Mouse (Mus musculus) MEL (cell line): Measurements from ENCODE around the gene Ctnnb1. TPM values are rescaled to one million over a fixed set of nuclear protein-coding genes. Genes with fewer than 3 reads are reported as not detected.

Experiments used
- DNase-seq: peaks from one replicate; pipeline ENCODE4 v3.0.0; 2011; ENCODE audit warnings: low read depth, low spot score
- H3K27ac ChIP-seq: 2 replicates; pipeline ENCODE4 v1.5.1; 2012; ENCODE audit warnings: low read depth, mild to moderate bottlenecking, control low read depth, low read length, moderate library complexity; ENCODE audit not compliant: control insufficient read depth
- H3K27me3 ChIP-seq, 2 experiments: fragments of 150-350 bp in 1 of 2; sonication (generic) in 1 of 2; 2 replicates each; pipeline ENCODE4 v1.6.1; 2012; ENCODE audit warnings: low read length in 2 of 2, mild to moderate bottlenecking in 2 of 2, improper control_type of control experiment in 1 of 2, moderate library complexity in 1 of 2; ENCODE audit not compliant: insufficient read depth in 2 of 2, control insufficient read depth in 1 of 2
- H3K36me3 ChIP-seq, 2 experiments: 2 replicates each; pipeline ENCODE4 v1.6.1; 2012 to 2014; ENCODE audit warnings: low read length in 2 of 2, improper control_type of control experiment in 1 of 2, inconsistent platforms in 1 of 2, mild to moderate bottlenecking in 1 of 2; ENCODE audit not compliant: insufficient read depth in 2 of 2, control insufficient read depth in 1 of 2
- H3K4me1 ChIP-seq, 2 experiments: fragments of 150-350 bp in 1 of 2; sonication (generic) in 1 of 2; 2 replicates each; pipeline ENCODE4 v1.6.1; 2012; ENCODE audit warnings: low read length in 2 of 2, improper control_type of control experiment in 1 of 2, mild to moderate bottlenecking in 1 of 2; ENCODE audit not compliant: insufficient read depth in 2 of 2, control insufficient read depth in 1 of 2
- H3K4me3 ChIP-seq, 2 experiments: fragments of 150-350 bp in 1 of 2; sonication (generic) in 1 of 2; 2 replicates each; pipeline ENCODE4 v1.5.1; 2012; ENCODE audit warnings: low read depth in 2 of 2, low read length in 2 of 2, mild to moderate bottlenecking in 2 of 2, moderate library complexity in 2 of 2, control low read depth in 1 of 2, improper control_type of control experiment in 1 of 2; ENCODE audit not compliant: control insufficient read depth in 1 of 2, insufficient read depth in 1 of 2
- H3K79me2 ChIP-seq: 2 replicates; pipeline ENCODE4 v1.6.1; 2012; ENCODE audit warnings: mild to moderate bottlenecking, low read length, moderate library complexity; ENCODE audit not compliant: control insufficient read depth, poor library complexity, insufficient read depth
- H3K9ac ChIP-seq: 2 replicates; pipeline ENCODE4 v1.6.1; 2012; ENCODE audit warnings: low read depth, mild to moderate bottlenecking, control low read depth, low read length, moderate library complexity; ENCODE audit not compliant: control insufficient read depth, poor library complexity, severe bottlenecking
- H3K9me3 ChIP-seq: fragments of 150-350 bp; sonication (generic); replicated peaks from 2 replicates; pipeline ENCODE4 v1.6.1; 2012; ENCODE audit warnings: mild to moderate bottlenecking, low read length, improper control_type of control experiment, moderate library complexity; ENCODE audit not compliant: insufficient read depth
- CHD1 ChIP-seq: IDR thresholded peaks from 2 replicates; pipeline ENCODE4 v1.6.1; 2012; ENCODE audit warnings: low read depth, mild to moderate bottlenecking, inconsistent platforms, low read length, improper control_type of control experiment
- CHD2 ChIP-seq: IDR thresholded peaks from 2 replicates; pipeline ENCODE4 v1.6.1; 2011; ENCODE audit warnings: low read length, improper control_type of control experiment
- ELF1 ChIP-seq: IDR thresholded peaks from 2 replicates; pipeline ENCODE4 v1.6.1; 2014; ENCODE audit warnings: low read depth, mild to moderate bottlenecking, inconsistent platforms, low read length, improper control_type of control experiment, moderate library complexity
- EP300 ChIP-seq, 2 experiments: IDR thresholded peaks; 2 replicates each; pipeline ENCODE4 v1.6.1; 2011; ENCODE audit warnings: improper control_type of control experiment in 2 of 2, low read length in 2 of 2, low read depth in 1 of 2, mild to moderate bottlenecking in 1 of 2
- ETS1 ChIP-seq: IDR thresholded peaks from 2 replicates; pipeline ENCODE4 v1.6.1; 2012; ENCODE audit warnings: low read depth, mild to moderate bottlenecking, inconsistent platforms, low read length, improper control_type of control experiment, moderate library complexity
- GATA1 ChIP-seq: IDR thresholded peaks from 2 replicates; pipeline ENCODE4 v1.6.1; 2011; ENCODE audit warnings: low read depth, low read length, improper control_type of control experiment
- JUND ChIP-seq: IDR thresholded peaks from 2 replicates; pipeline ENCODE4 v1.6.1; 2011; ENCODE audit warnings: low read depth, mild to moderate bottlenecking, improper control_type of control experiment, low read length
- MAX ChIP-seq: IDR thresholded peaks from 2 replicates; pipeline ENCODE4 v1.6.1; 2011; ENCODE audit warnings: low read length, improper control_type of control experiment
- MAZ ChIP-seq: IDR thresholded peaks from 2 replicates; pipeline ENCODE4 v1.6.1; 2012; ENCODE audit warnings: low read depth, mild to moderate bottlenecking, inconsistent platforms, low read length, improper control_type of control experiment
- MEF2A ChIP-seq: IDR thresholded peaks from 2 replicates; pipeline ENCODE4 v1.6.1; 2014; ENCODE audit warnings: low read depth, mild to moderate bottlenecking, inconsistent platforms, low read length, improper control_type of control experiment; ENCODE audit not compliant: poor library complexity, insufficient replicate concordance, severe bottlenecking; ENCODE audit errors: extremely low read depth
- MYB ChIP-seq: IDR thresholded peaks from 2 replicates; pipeline ENCODE4 v1.6.1; 2011; ENCODE audit warnings: mild to moderate bottlenecking, low read depth, low read length, improper control_type of control experiment
- MYC ChIP-seq: IDR thresholded peaks from 2 replicates; pipeline ENCODE4 v1.6.1; 2011; ENCODE audit warnings: low read depth, mild to moderate bottlenecking, low read length, improper control_type of control experiment, moderate library complexity
- NRF1 ChIP-seq: IDR thresholded peaks from 2 replicates; pipeline ENCODE4 v1.6.1; 2014; ENCODE audit warnings: low read depth, mild to moderate bottlenecking, inconsistent platforms, low read length, improper control_type of control experiment, moderate library complexity; ENCODE audit not compliant: poor library complexity, insufficient read depth, severe bottlenecking
- POLR2A ChIP-seq, 2 experiments: IDR thresholded peaks; 2 replicates each; pipeline ENCODE4 v1.6.1; 2011 to 2012; ENCODE audit warnings: low read length in 2 of 2, mild to moderate bottlenecking in 2 of 2, control low read depth in 1 of 2, improper control_type of control experiment in 1 of 2, low read depth in 1 of 2, moderate library complexity in 1 of 2; ENCODE audit not compliant: control insufficient read depth in 1 of 2, insufficient read depth in 1 of 2, poor library complexity in 1 of 2
- RCOR1 ChIP-seq: IDR thresholded peaks from 2 replicates; pipeline ENCODE4 v1.6.1; 2012; ENCODE audit warnings: low read depth, mild to moderate bottlenecking, inconsistent platforms, low read length, improper control_type of control experiment
- SIN3A ChIP-seq: IDR thresholded peaks from 2 replicates; pipeline ENCODE4 v1.6.1; 2012; ENCODE audit warnings: low read length, improper control_type of control experiment, inconsistent platforms
- TBP ChIP-seq: IDR thresholded peaks from 2 replicates; pipeline ENCODE4 v1.8.0; 2011; ENCODE audit warnings: low read depth, low read length, improper control_type of control experiment
- TCF12 ChIP-seq: IDR thresholded peaks from 2 replicates; pipeline ENCODE4 v1.6.1; 2014; ENCODE audit warnings: low read depth, mild to moderate bottlenecking, inconsistent platforms, low read length, improper control_type of control experiment, moderate library complexity
- ZC3H11A ChIP-seq: IDR thresholded peaks from 2 replicates; pipeline ENCODE4 v1.6.1; 2012; ENCODE audit warnings: low read depth, mild to moderate bottlenecking, inconsistent platforms, low read length, improper control_type of control experiment
- ZKSCAN1 ChIP-seq: IDR thresholded peaks from 2 replicates; pipeline ENCODE4 v1.6.1; 2012; ENCODE audit warnings: low read depth, mild to moderate bottlenecking, inconsistent platforms, low read length, improper control_type of control experiment, moderate library complexity
- ZMIZ1 ChIP-seq: IDR thresholded peaks from 2 replicates; pipeline ENCODE4 v1.6.1; 2012; ENCODE audit warnings: low read depth, mild to moderate bottlenecking, inconsistent platforms, low read length, improper control_type of control experiment, moderate library complexity
- ZNF384 ChIP-seq: IDR thresholded peaks from 2 replicates; pipeline ENCODE4 v1.6.1; 2012; ENCODE audit warnings: low read depth, mild to moderate bottlenecking, inconsistent platforms, low read length, improper control_type of control experiment
- polyA plus RNA-seq, 2 experiments: library from polyadenylated mRNA; stranded (reverse) in 1 of 2; unstranded in 1 of 2; fragments of >175 nt in 1 of 2; fragments of >200 nt in 1 of 2; gene quantifications; 2 replicates each; pipeline versions ENCODE4 v1.2.1 to v1.2.4; 2012; ENCODE audit warnings: low replicate concordance in 2 of 2, low read depth in 1 of 2; ENCODE audit not compliant: insufficient read length in 2 of 2, insufficient read depth in 1 of 2, missing spikeins in 1 of 2
- total RNA-seq: library from RNA; depleted of rRNA; stranded (reverse); fragments of 300-350 nt; gene quantifications from 2 replicates; pipeline ENCODE4 v1.2.3, GENCODE M21; 2012

Ctnnb1 gene
- total and polyA plus RNA-seq, 3 experiments: 302 to 701 (median 377) TPM

DNA sequence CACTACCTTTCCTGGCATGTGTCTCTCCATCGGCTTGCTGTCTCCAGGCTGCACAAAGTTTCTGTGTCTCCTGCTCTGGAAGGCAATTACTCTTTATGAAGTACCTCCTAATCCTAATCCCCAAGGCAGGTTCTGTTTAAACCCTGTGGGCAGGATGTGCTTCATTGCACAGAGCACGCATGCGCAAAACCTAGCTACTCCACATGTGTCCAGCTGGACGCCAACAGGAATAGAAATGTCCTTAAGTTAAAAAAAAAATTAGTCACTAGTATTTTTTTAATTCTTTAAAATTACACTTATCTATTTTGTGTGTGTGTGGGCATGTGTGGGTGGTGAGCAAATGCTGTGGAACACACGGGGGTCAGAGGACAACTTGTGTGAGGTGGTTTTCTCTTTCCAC lies 10.8 kb upstream of the Ctnnb1 start:
- Histone ChIP-seq H3K4me1 (peaks cover 5 to 18% of the 10 kb centered on the region in 2 experiments), H3K4me3 (peak overlapping the region in 1 of 2 experiments; percentile 22; a peak in 1 of 4 replicates), H3K36me3 (peaks cover 0 to 10% of the 10 kb centered on the region in 2 experiments; a peak in 2 of 4 replicates), H3K27me3 (no peaks in the 10 kb centered on the region), H3K79me2 (no peaks in the 10 kb centered on the region), H3K9ac (peak overlapping the region; percentile 30)
- no peak for DNase-seq
- TF ChIP-seq MAZ (no peak), MYC (0 out of 2 replicates have a peak, but pooled peaks have one; percentile 6)
- TF ChIP-seq, all 39 proteins: peak for 1
- no peaks in the 10 kb centered on the region for H3K9me3 ChIP-seq
- no peak overlapping the region for H3K27ac ChIP-seq

DNA sequence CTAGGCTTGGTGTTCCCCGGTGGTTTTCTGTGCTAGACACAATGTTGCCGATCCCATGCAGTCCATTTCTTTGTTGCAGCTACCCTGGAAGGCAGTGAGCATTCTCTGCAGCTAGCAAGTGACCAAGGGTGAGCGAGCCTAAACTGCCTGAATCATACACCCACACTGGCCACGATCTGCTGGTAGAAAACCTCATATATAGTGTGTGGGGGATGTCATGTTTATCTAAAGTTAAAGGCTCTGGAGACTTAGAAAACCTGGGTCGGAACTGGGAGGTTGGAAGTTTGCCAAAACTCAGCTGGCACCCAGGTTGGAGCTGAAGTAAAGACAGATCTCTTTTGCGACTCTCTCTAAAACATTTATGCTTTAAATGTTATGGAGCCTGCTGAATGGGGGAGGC lies 10.4 kb upstream of the Ctnnb1 start:
- DNase-seq: peak; percentile 64
- Histone ChIP-seq H3K9me3 (no peaks in the 10 kb centered on the region), H3K36me3 (peaks cover 0 to 10% of the 10 kb centered on the region in 2 experiments; a peak in 2 of 4 replicates), H3K27ac (no peak overlapping the region), H3K9ac (peak overlapping the region; percentile 30), H3K79me2 (no peaks in the 10 kb centered on the region), H3K4me1 (peaks cover 5 to 18% of the 10 kb centered on the region in 2 experiments), H3K27me3 (no peaks in the 10 kb centered on the region), H3K4me3 (peak overlapping the region; percentile 22 to 60; a peak in 2 of 4 replicates)
- TF ChIP-seq ZKSCAN1 (no peak), EP300 (IDR thresholded peaks at IDR 0.05; ENCODE audit: low read depth in 1 of 2, low read length in 2 of 2) (peak in 1 of 2 experiments; percentile 9; a peak in 1 of 4 replicates), JUND (no peak), ZNF384 (no peak), MAZ (no peak), ZMIZ1 (no peak), MAX (0 out of 2 replicates have a peak, but pooled peaks have one; percentile 25), TCF12 (no peak), ELF1 (no peak), CHD2 (no peak), ETS1 (0 out of 2 replicates have a peak, but pooled peaks have one; percentile 25), ZC3H11A (no peak), SIN3A (peak; percentile 37; the same call in 1 of the 2 replicates), TBP (0 out of 2 replicates have a peak, but pooled peaks have one; percentile 10), NRF1 (no peak), MYB (no peak), MEF2A (no peak), POLR2A (IDR thresholded peaks at IDR 0.05; ENCODE audit: control insufficient read depth in 1 of 2, insufficient read depth in 1 of 2, low read depth in 1 of 2, low read length in 2 of 2, poor library complexity in 1 of 2) (no peak), CHD1 (no peak), GATA1 (0 out of 2 replicates have a peak, but pooled peaks have one; percentile 38), RCOR1 (no peak)
